8 mouse cellular contexts compared by ENCODE assay signal in genomic region chr13:55182173-55182894, GRCm38 (mm10). TPM values are rescaled to one million over a fixed set of nuclear protein-coding genes. Genes with fewer than 3 reads are reported as not detected.
A peak's percentile ranks its signal among the peaks of the same experiment; 100 is the strongest.
DNase-seq lines count a peak whose midpoint lies in the region; ATAC-seq and TF ChIP-seq lines count a peak whose summit lies in the region.

No protein-coding gene starts in this region.

- peak overlapping the region; percentile 62 for H3K9ac ChIP-seq in embryonic facial prominence, embryonic 14.5 days (ENCODE audit: low read depth, low read length)
- H3K9ac ChIP-seq in heart, adult 2 months (ENCODE audit: low read depth, low read length): peak overlapping the region; percentile 51

- H3K9me3 ChIP-seq in embryonic facial prominence, embryonic 14.5 days (ENCODE audit: control insufficient read depth, low read length): no peaks in the 10 kb centered on the region
- no peaks in the 10 kb centered on the region for H3K9me3 ChIP-seq in midbrain, embryonic 10.5 days (replicated peaks)

- peak; percentile 69 for TF ChIP-seq CTCF in bone marrow, adult 2 months (IDR thresholded peaks at IDR 0.05; ENCODE audit: control insufficient read depth, insufficient read depth, low read length)
- TF ChIP-seq CTCF in heart, adult 2 months (IDR thresholded peaks at IDR 0.05): peak; percentile 81

- no peak for TF ChIP-seq POLR2A in bone marrow, adult 2 months (IDR thresholded peaks at IDR 0.05; ENCODE audit: borderline replicate concordance, control insufficient read depth, low read depth, low read length)
- peak; percentile 61 for TF ChIP-seq POLR2A in heart, adult 2 months (IDR thresholded peaks at IDR 0.05; ENCODE audit: insufficient read depth, low read depth, low read length)

- intact Hi-C loops in heart, adult 2 months (cut with DNase I): loop anchor here (5.0 kb wide), 3 partner anchors 35 to 140 kb away; partner anchors contain the start of genes Prelid1 and Rab24
- intact Hi-C loops in left cerebral cortex, postnatal 4 days (cut with DNase I): no loop called here

- H3K27me3 ChIP-seq in embryonic facial prominence, embryonic 14.5 days (replicated peaks; ENCODE audit: control insufficient read depth, insufficient read depth, low read length): no peaks in the 10 kb centered on the region
- no peaks in the 10 kb centered on the region for H3K27me3 ChIP-seq in heart, adult 2 months (ENCODE audit: control insufficient read depth, insufficient read depth, low read length)
- no peaks in the 10 kb centered on the region for H3K27me3 ChIP-seq in midbrain, embryonic 10.5 days (ENCODE audit: low read depth, poor library complexity, severe bottlenecking)

- H3K79me2 ChIP-seq in heart, adult 2 months (replicated peaks; ENCODE audit: control insufficient read depth, insufficient read depth, low read length): no peaks in the 10 kb centered on the region

- peak overlapping the region; percentile 66 for H3K4me3 ChIP-seq in bone marrow, adult 2 months (replicated peaks; ENCODE audit: control insufficient read depth, low read depth, low read length)
- peak overlapping the region; percentile 36 for H3K4me3 ChIP-seq in embryonic facial prominence, embryonic 14.5 days (ENCODE audit: low read depth, low read length)
- H3K4me3 ChIP-seq in heart, adult 2 months: peak overlapping the region; percentile 49
- peak overlapping the region; percentile 50 for H3K4me3 ChIP-seq in midbrain, embryonic 10.5 days

- H3K4me2 ChIP-seq in embryonic facial prominence, embryonic 14.5 days (ENCODE audit: low read depth, low read length): peak overlapping the region; percentile 55

- no peaks in the 10 kb centered on the region for H3K36me3 ChIP-seq in embryonic facial prominence, embryonic 14.5 days (ENCODE audit: control insufficient read depth, insufficient read depth, low read length)
- no peaks in the 10 kb centered on the region for H3K36me3 ChIP-seq in heart, adult 2 months (ENCODE audit: control insufficient read depth, insufficient read depth, low read length)
- no peaks in the 10 kb centered on the region for H3K36me3 ChIP-seq in midbrain, embryonic 10.5 days

- peak overlapping the region; percentile 43 for H3K27ac ChIP-seq in bone marrow, adult 2 months (ENCODE audit: control insufficient read depth, insufficient read depth, low read depth, low read length, poor library complexity)
- H3K27ac ChIP-seq in embryonic facial prominence, embryonic 14.5 days (replicated peaks; ENCODE audit: low read depth, low read length): peak overlapping the region; percentile 90
- peak overlapping the region; percentile 81 for H3K27ac ChIP-seq in heart, adult 2 months
- H3K27ac ChIP-seq in midbrain, embryonic 10.5 days (replicated peaks): peak overlapping the region; percentile 83

- H3K4me1 ChIP-seq in bone marrow, adult 2 months (ENCODE audit: control insufficient read depth, insufficient read depth, low read length): no peaks in the 10 kb centered on the region; the same call in 1 of the 2 replicates
- H3K4me1 ChIP-seq in embryonic facial prominence, embryonic 14.5 days (ENCODE audit: control insufficient read depth, insufficient read depth, low read length): 0 out of 2 replicates have a peak, but pooled peaks cover 3% of the 10 kb centered on the region
- H3K4me1 ChIP-seq in heart, adult 2 months (ENCODE audit: control insufficient read depth, insufficient read depth, low read length): no peaks in the 10 kb centered on the region; the same call in 1 of the 2 replicates
- peaks cover 11% of the 10 kb centered on the region for H3K4me1 ChIP-seq in midbrain, embryonic 10.5 days

- TF ChIP-seq EP300 in heart, adult 2 months (IDR thresholded peaks at IDR 0.05; ENCODE audit: insufficient read depth, low read depth, low read length): peak; percentile 94

- peak; percentile 39 to 45 for DNase-seq in B cell, adult 2 months
- peak; percentile 91 for DNase-seq in embryonic facial prominence, embryonic 14.5 days (ENCODE audit: low spot score)
- peak; percentile 82 to 83 for DNase-seq in heart, adult 2 months
- DNase-seq in kidney, adult 18-20 months: peak; percentile 87
- peak; percentile 61 for DNase-seq in left cerebral cortex, postnatal 4 days
- DNase-seq in midbrain, embryonic 10.5 days (ENCODE audit: low spot score): peak; percentile 77
- DNase-seq in right cerebral cortex, postnatal 36 days (ENCODE audit: low spot score in 2 of 2): peak; percentile 38 to 53

- peak; percentile 90 for ATAC-seq in embryonic facial prominence, embryonic 14.5 days (ENCODE audit: low read depth)

- WGBS in bone marrow, adult 2 months: 5% methylated on average over 23 of the region's 23 CpGs
- WGBS in embryonic facial prominence, embryonic 14.5 days: 5% methylated on average over 23 of the region's 23 CpGs
- WGBS in heart, adult 2 months: 6% methylated on average over 23 of the region's 23 CpGs
- WGBS in midbrain, embryonic 10.5 days: 4% methylated on average over 23 of the region's 23 CpGs

RNA-seq across cellular contexts. Expression of gene Nsd1, which starts 27.2 kb away (rescaled TPM):
- polyA plus RNA-seq in bone marrow, adult 2 months (2011; ENCODE audit: insufficient read depth, insufficient read length, low replicate concordance, missing spikeins): 20.1 and 45.9 TPM in 2 replicates
- 55.0 and 58.7 TPM in 2 replicates for polyA plus RNA-seq in embryonic facial prominence, embryonic 14.5 days (2014; fragmentation: Nextera tagmentation; extraction: Ambion mirVana)
- 10 to 100 TPM; 52.5 to 55.8 TPM for total RNA-seq in heart, adult 2 months (2021)
- 11.0 and 18.4 TPM in 2 replicates for polyA plus RNA-seq in heart, adult 2 months (2012; rRNA removed)
- 100 to 1,000 TPM; 155 to 163 TPM for total RNA-seq in left cerebral cortex, postnatal 4 days (2021)
- polyA plus RNA-seq in midbrain, embryonic 10.5 days (2016; fragmentation: Nextera tagmentation; extraction: Ambion mirVana): 70.7 and 72.9 TPM in 2 replicates

RNA-seq across cellular contexts. Expression of gene Fgfr4, which starts 29.9 kb away (rescaled TPM):
- polyA plus RNA-seq in bone marrow, adult 2 months (2011; ENCODE audit: insufficient read depth, insufficient read length, low replicate concordance, missing spikeins): not detected in 2 replicates
- polyA plus RNA-seq in embryonic facial prominence, embryonic 14.5 days (2014; fragmentation: Nextera tagmentation; extraction: Ambion mirVana): 16.4 and 19.9 TPM in 2 replicates
- total RNA-seq in heart, adult 2 months (2021): under 1 TPM; 0.07 to 0.21 TPM
- 0.21 and 0.70 TPM in 2 replicates for polyA plus RNA-seq in heart, adult 2 months (2012; rRNA removed)
- 1 to 10 TPM; 1.1 TPM for total RNA-seq in left cerebral cortex, postnatal 4 days (2021)
- polyA plus RNA-seq in midbrain, embryonic 10.5 days (2016; fragmentation: Nextera tagmentation; extraction: Ambion mirVana): 0.25 and 0.35 TPM in 2 replicates

RNA-seq across cellular contexts. Expression of gene Gm17617, which starts 49.0 kb away (rescaled TPM):
- polyA plus RNA-seq in bone marrow, adult 2 months (2011; ENCODE audit: insufficient read depth, insufficient read length, low replicate concordance, missing spikeins): not detected in 2 replicates
- not detected in 2 replicates for polyA plus RNA-seq in embryonic facial prominence, embryonic 14.5 days (2014; fragmentation: Nextera tagmentation; extraction: Ambion mirVana)
- not detected for total RNA-seq in heart, adult 2 months (2021)
- polyA plus RNA-seq in heart, adult 2 months (2012; rRNA removed): not detected in 2 replicates
- total RNA-seq in left cerebral cortex, postnatal 4 days (2021): not detected
- not detected in 2 replicates for polyA plus RNA-seq in midbrain, embryonic 10.5 days (2016; fragmentation: Nextera tagmentation; extraction: Ambion mirVana)

Comparison
In these comparisons a context has a peak if more than half of its experiments do, and no peak if none do; other contexts are left out.
1. Peak in every context shown above with its lines: DNase-seq, ATAC-seq, H3K4me3 ChIP-seq and H3K27ac ChIP-seq.
2. RNA of gene Fgfr4, which starts 29.9 kb away (polyA plus RNA-seq): 16.4 to 19.9 TPM in embryonic facial prominence, embryonic 14.5 days; 0.25 to 0.35 TPM in midbrain, embryonic 10.5 days, 0.21 to 0.70 TPM in heart, adult 2 months and not detected in bone marrow, adult 2 months; every median in the first group is over 10 times any median in the second.